Comparison of ENCODE assay signal across 19 mouse cellular contexts in genomic region chr2:165759421-165759985, GRCm38 (mm10).
DNase-seq lines count a peak whose midpoint lies in the region; ATAC-seq lines count a peak whose summit lies in the region.
"Had no signal": no experiment of that assay in that cellular context is flagged by ENCODE, and none has a peak within 500 bp of the region (broad histone marks: within the 10 kb centered on the region; RNA-seq: fewer than 3 reads in every experiment).

No protein-coding gene starts in this region.

- H3K27me3 ChIP-seq in kidney, embryonic 14.5 days (ENCODE audit: control insufficient read depth, insufficient read depth, low read length) = no peaks in the 10 kb centered on the region
- no peaks in the 10 kb centered on the region for H3K27me3 ChIP-seq in neural tube, embryonic 13.5 days
- H3K27me3 ChIP-seq: hindbrain, embryonic 15.5 days had no signal

- peaks cover 8% of the 10 kb centered on the region; the same call in 1 of the 2 replicates for H3K4me1 ChIP-seq in kidney, embryonic 14.5 days (ENCODE audit: control insufficient read depth, insufficient read depth, low read length)
- H3K4me1 ChIP-seq in neural tube, embryonic 13.5 days (replicated peaks) = peaks cover 25% of the 10 kb centered on the region

- intact Hi-C loops in left cerebral cortex, postnatal 10 days (cut with DNase I) = no loop called here

- 0 out of 2 replicates have a peak, but pooled peaks cover 3% of the 10 kb centered on the region for H3K36me3 ChIP-seq in kidney, embryonic 14.5 days (ENCODE audit: control insufficient read depth, insufficient read depth, low read length)
- H3K36me3 ChIP-seq in neural tube, embryonic 13.5 days = 0 out of 2 replicates have a peak, but pooled peaks cover 2% of the 10 kb centered on the region
- H3K36me3 ChIP-seq: heart, embryonic 10.5 days; hindbrain, embryonic 15.5 days had no signal

- ATAC-seq in kidney, embryonic 14.5 days (ENCODE audit: low FRiP score, low TSS enrichment) = peak; percentile 93
- no peak for ATAC-seq in neural tube, embryonic 13.5 days (ENCODE audit: low read depth)
- ATAC-seq: forebrain, embryonic 14.5 days; intestine, postnatal 0 days had no signal

- DNase-seq in embryo, embryonic 10 days (ENCODE audit: low spot score) = peak; percentile 47
- DNase-seq in embryo, embryonic 9.5 days (ENCODE audit: extremely low spot score) = no peak
- DNase-seq in kidney, postnatal 25 days = no peak
- peak; percentile 47 for DNase-seq in retina, postnatal 1 day
- no peak for DNase-seq in retina, embryonic 14.5 days (ENCODE audit: low spot score)
- no peak for DNase-seq in left cerebral cortex, postnatal 10 days (ENCODE audit: extremely low spot score in 1 of 2, low spot score in 2 of 2)
- DNase-seq: adrenal gland, adult 8-10 months; cerebellum, adult 9-10 months; heart, postnatal 10 days; lung, adult 18-20 months; thymus, adult 2 months had no signal

- no peak overlapping the region for H3K4me3 ChIP-seq in kidney, embryonic 14.5 days (ENCODE audit: low read length)
- H3K4me3 ChIP-seq in neural tube, embryonic 13.5 days = no peak overlapping the region
- H3K4me3 ChIP-seq: heart, embryonic 10.5 days; hindbrain, embryonic 15.5 days had no signal

- no peaks in the 10 kb centered on the region for H3K9me3 ChIP-seq in kidney, embryonic 14.5 days (ENCODE audit: control insufficient read depth, low read length)
- no peaks in the 10 kb centered on the region for H3K9me3 ChIP-seq in neural tube, embryonic 13.5 days
- H3K9me3 ChIP-seq: heart, embryonic 10.5 days; hindbrain, embryonic 15.5 days had no signal

- H3K9ac ChIP-seq in kidney, embryonic 14.5 days (ENCODE audit: low read depth, low read length) = no peak overlapping the region
- H3K9ac ChIP-seq in neural tube, embryonic 13.5 days = 0 out of 2 replicates have a peak overlapping the region, but pooled peaks have one; percentile 6
- H3K9ac ChIP-seq: hindbrain, embryonic 15.5 days had no signal

- H3K4me2 ChIP-seq in kidney, embryonic 14.5 days (replicated peaks; ENCODE audit: low read depth, low read length) = no peak overlapping the region
- H3K4me2 ChIP-seq in neural tube, embryonic 13.5 days = no peak overlapping the region
- H3K4me2 ChIP-seq: hindbrain, embryonic 15.5 days; liver, embryonic 11.5 days; midbrain, embryonic 11.5 days had no signal

- H3K27ac ChIP-seq in kidney, embryonic 14.5 days (ENCODE audit: low read depth, low read length) = peak overlapping the region; percentile 51
- H3K27ac ChIP-seq in neural tube, embryonic 13.5 days (replicated peaks) = no peak overlapping the region
- H3K27ac ChIP-seq: heart, embryonic 10.5 days had no signal

- 32% methylated on average over 13 of the region's 13 CpGs for WGBS in kidney, embryonic 14.5 days
- 76% methylated on average over 13 of the region's 13 CpGs for WGBS in neural tube, embryonic 13.5 days

Comparison
In these comparisons a context has a peak if more than half of its experiments do, and no peak if none do; other contexts are left out.
1. DNase-seq: peak in embryo, embryonic 10 days (single experiment) and retina, postnatal 1 day (single experiment); none in embryo, embryonic 9.5 days (single experiment), kidney, postnatal 25 days (0 of 2), retina, embryonic 14.5 days (single experiment) and left cerebral cortex, postnatal 10 days (0 of 2).